Mouse (Mus musculus) cortical plate, adult 2 months (tissue): ENCODE measurements around the gene Ptgfrn. TPM values are rescaled to one million over a fixed set of nuclear protein-coding genes. Genes with fewer than 3 reads are reported as not detected.

Experiments
- H3K27ac ChIP-seq: fragments of 200-500 bp; 2 replicates; pipeline ENCODE4 v1.5.1; 2012; ENCODE audit warnings: low read length, control low read depth, inconsistent platforms; ENCODE audit not compliant: insufficient read depth
- H3K4me1 ChIP-seq: fragments of 200-500 bp; 2 replicates; pipeline ENCODE4 v1.6.1; 2011; ENCODE audit warnings: low read length; ENCODE audit not compliant: control insufficient read depth, insufficient read depth
- H3K4me3 ChIP-seq: fragments of 200-500 bp; 2 replicates; pipeline ENCODE4 v1.5.1; 2011; ENCODE audit warnings: mild to moderate bottlenecking, low read length, control low read depth; ENCODE audit not compliant: insufficient read depth
- CTCF ChIP-seq: fragments of 200-500 bp; IDR thresholded peaks from 2 replicates; pipeline ENCODE4 v1.5.1; 2011; ENCODE audit warnings: mild to moderate bottlenecking, control low read depth, low read length; ENCODE audit not compliant: insufficient read depth; ENCODE audit errors: extremely low read depth
- POLR2A ChIP-seq: fragments of 200-500 bp; IDR thresholded peaks from 2 replicates; pipeline ENCODE4 v1.6.1; 2011; ENCODE audit warnings: mild to moderate bottlenecking, low read length, control low read depth; ENCODE audit not compliant: insufficient read depth; ENCODE audit errors: extremely low read depth
- polyA plus RNA-seq: library from polyadenylated mRNA; depleted of rRNA; stranded (reverse); fragments of >200 nt; gene quantifications from 2 replicates; pipeline ENCODE4 v1.2.3, GENCODE M21; 2012

Gene Ptgfrn
- polyA plus RNA-seq, 1 experiment: 12.0 TPM

GRCm38 (mm10) chr3:101139958-101140357 lies 29.9 kb upstream of the Ptgfrn start:
- no peak overlapping the region for H3K4me3 ChIP-seq
- H3K4me1 ChIP-seq: no peaks in the 10 kb centered on the region
- TF ChIP-seq CTCF (no peak), POLR2A (no peak)
- H3K27ac ChIP-seq: no peak overlapping the region

GRCm38 (mm10) chr3:101136483-101136882 lies 26.4 kb upstream of the Ptgfrn start:
- Histone ChIP-seq H3K4me1 (no peaks in the 10 kb centered on the region), H3K27ac (no peak overlapping the region), H3K4me3 (no peak overlapping the region)
- TF ChIP-seq CTCF: no peak
- TF ChIP-seq POLR2A: no peak

- TF ChIP-seq CTCF: no peak
- TF ChIP-seq POLR2A: no peak
- Histone ChIP-seq H3K4me1 (no peaks in the 10 kb centered on the region), H3K27ac (no peak overlapping the region), H3K4me3 (no peak overlapping the region)
Measured at GRCm38 (mm10) chr3:101134861-101135260, 24.8 kb upstream of the Ptgfrn start.

GRCm38 (mm10) chr3:101132981-101133380 lies 22.9 kb upstream of the Ptgfrn start:
- Histone ChIP-seq H3K27ac (no peak overlapping the region), H3K4me1 (no peaks in the 10 kb centered on the region), H3K4me3 (no peak overlapping the region)
- TF ChIP-seq CTCF: no peak
- no peak for TF ChIP-seq POLR2A

DNA sequence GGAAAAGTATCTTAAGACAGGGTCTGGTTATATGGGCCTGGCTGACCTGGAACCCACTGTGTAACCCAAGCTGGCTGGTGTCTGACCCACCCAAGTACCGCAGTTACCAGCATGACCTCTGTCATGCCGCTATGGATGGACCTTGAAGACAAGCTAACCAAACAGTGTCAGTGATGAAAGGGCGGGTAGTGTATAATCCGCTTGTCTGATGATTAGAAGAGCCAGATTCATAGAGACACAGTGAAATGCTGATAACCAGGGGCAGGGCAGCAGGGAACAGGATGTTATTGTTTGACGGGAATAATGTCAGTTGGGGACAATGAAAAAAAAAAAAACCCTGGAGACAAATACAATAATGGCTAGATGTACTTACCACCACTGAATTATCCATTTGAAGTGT lies 21.7 kb upstream of the Ptgfrn start:
- Histone ChIP-seq H3K4me1 (no peaks in the 10 kb centered on the region), H3K4me3 (no peak overlapping the region), H3K27ac (no peak overlapping the region)
- no peak for TF ChIP-seq POLR2A
- TF ChIP-seq CTCF: no peak

DNA sequence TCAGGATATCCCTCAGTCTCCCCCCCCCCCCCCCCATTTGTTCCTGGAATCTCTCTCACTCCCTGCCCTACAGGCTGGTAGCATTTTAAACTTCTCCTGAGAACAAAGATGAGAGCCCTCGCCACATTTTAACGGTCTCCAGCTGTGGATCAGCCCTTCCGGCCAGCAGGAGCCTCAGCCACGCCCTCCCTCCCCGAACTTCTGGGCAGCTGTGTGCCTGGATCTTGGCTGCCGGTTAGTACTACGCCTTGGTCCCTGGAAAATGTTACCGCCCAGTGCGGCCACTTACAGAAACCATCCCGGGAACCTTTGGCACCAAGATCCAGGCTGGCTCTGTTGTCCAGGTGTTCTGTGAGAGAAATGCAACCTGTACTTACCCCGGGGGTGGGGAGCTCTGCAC lies 20.4 kb upstream of the Ptgfrn start:
- H3K4me1 ChIP-seq: no peaks in the 10 kb centered on the region
- TF ChIP-seq POLR2A (no peak), CTCF (no peak)
- no peak overlapping the region for H3K27ac ChIP-seq

GRCm38 (mm10) chr3:101129620-101130019 lies 19.5 kb upstream of the Ptgfrn start:
- Histone ChIP-seq H3K27ac (no peak overlapping the region), H3K4me3 (no peak overlapping the region), H3K4me1 (no peaks in the 10 kb centered on the region)
- TF ChIP-seq POLR2A: no peak
- no peak for TF ChIP-seq CTCF

More for the DNA sequence above, 20.4 kb upstream of the Ptgfrn start:
- H3K4me3 ChIP-seq: no peak overlapping the region

DNA sequence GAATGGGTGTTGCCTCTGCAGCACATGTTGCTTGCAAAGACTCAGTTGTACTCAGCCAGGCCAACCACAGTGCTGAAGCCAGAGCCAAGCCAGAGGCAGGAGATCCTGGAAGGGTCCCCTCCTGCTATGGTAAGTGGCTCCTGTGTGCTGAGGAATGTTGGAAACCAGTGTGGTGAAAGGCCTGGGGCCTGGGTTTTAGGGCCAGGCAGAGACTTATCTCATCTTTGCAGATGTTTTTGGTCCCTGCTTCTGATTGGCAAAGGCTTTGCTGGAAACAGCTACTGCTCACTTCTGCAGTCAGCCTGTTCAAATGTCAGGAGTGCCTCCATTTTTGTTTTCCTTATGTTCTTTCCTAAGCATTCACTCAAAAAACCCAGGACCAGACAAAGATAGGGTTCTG lies 19.0 kb upstream of the Ptgfrn start:
- Histone ChIP-seq H3K4me3 (no peak overlapping the region), H3K4me1 (no peaks in the 10 kb centered on the region), H3K27ac (no peak overlapping the region)
- TF ChIP-seq POLR2A (no peak), CTCF (no peak)

DNA sequence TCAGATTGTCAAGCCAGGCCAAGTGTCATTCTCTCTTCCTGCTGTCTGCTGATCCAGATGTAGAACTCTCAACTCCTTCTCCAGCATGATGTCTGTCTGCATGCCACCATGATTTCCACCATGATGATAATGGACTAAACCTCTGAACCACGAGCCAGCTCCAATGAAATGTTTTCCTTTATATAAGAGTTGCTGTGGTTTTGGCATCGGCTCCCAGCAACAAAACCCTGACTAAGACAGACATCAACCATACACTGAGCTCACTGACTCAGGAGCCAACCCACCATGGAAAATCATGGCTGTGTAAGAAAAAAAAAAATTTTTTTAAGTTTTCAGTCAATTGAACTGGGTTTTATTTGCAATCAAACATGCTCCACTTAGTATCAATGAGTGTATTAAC lies 17.7 kb upstream of the Ptgfrn start:
- Histone ChIP-seq H3K27ac (no peak overlapping the region), H3K4me1 (no peaks in the 10 kb centered on the region), H3K4me3 (no peak overlapping the region)
- TF ChIP-seq POLR2A (no peak), CTCF (no peak)

GRCm38 (mm10) chr3:101124716-101125115 lies 14.6 kb upstream of the Ptgfrn start:
- no peak overlapping the region for H3K27ac ChIP-seq

DNA sequence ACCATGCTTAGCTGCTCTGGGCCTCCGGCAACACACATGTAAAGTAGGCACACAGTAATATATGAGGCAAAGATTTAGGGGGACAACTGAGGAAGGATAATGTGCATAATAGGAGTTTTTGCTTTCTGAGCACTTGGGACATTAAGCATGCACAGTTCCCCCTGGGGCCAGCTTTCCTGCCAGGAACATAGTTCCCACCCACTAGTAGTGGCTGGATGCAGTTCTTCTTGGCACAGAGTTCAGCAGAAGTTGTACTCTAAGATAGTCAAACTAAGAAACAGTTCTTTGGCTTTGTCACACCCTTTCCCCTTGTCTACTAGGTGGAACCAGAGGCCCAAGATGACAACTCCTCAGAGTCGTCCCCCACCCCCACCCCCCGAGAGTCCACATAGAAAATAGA lies 12.4 kb upstream of the Ptgfrn start:
- no peak for TF ChIP-seq POLR2A
- TF ChIP-seq CTCF: no peak
- no peak overlapping the region for H3K27ac ChIP-seq
- no peak overlapping the region for H3K4me3 ChIP-seq
- no peaks in the 10 kb centered on the region for H3K4me1 ChIP-seq

More at GRCm38 (mm10) chr3:101124716-101125115, 14.6 kb upstream of the Ptgfrn start:
- no peaks in the 10 kb centered on the region for H3K4me1 ChIP-seq
- no peak overlapping the region for H3K4me3 ChIP-seq
- no peak for TF ChIP-seq POLR2A
- no peak for TF ChIP-seq CTCF
